Mouse (Mus musculus) liver, adult 2 months (tissue): ENCODE results near the gene Kctd2.

Experiments used
- CTCF ChIP-seq: fragments of 200-500 bp; IDR thresholded peaks from 2 replicates; pipeline ENCODE4 v1.5.1; 2011; ENCODE audit warnings: low read depth, low read length, control low read depth
- POLR2A ChIP-seq: fragments of 200-500 bp; IDR thresholded peaks from 2 replicates; pipeline ENCODE4 v1.6.1; 2011; ENCODE audit warnings: low read length, control low read depth; ENCODE audit not compliant: insufficient read depth; ENCODE audit errors: extremely low read depth

DNA sequence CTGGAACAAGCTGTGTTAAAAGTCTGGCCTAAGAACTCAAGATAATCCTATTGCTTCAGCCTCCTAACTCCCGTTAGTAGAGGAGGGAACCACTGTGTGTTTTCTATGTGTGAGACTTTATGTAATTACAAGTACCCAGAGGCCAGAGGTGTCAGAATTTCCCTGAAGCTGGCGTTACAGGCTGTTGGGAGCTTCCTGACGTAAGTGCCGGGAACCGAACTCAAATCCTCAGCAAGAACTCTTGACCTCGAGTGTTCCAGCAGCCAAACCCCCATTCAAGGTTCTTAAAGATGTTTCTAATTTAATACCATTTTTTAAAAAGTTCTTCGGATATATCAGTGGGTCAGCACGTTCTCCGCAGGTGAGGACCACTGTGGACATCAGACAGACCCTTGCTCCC is 38.7 kb upstream of the Kctd2 start:
- no peak for TF ChIP-seq POLR2A
- no peak for TF ChIP-seq CTCF
